Mouse (Mus musculus): ENCODE data around the gene Psenen. TPM values are rescaled to one million over a fixed set of nuclear protein-coding genes. Genes with fewer than 3 reads are reported as not detected.

The Psenen gene
- polyA plus RNA-seq (2017; shearing (Covaris generic)), result 274 TPM

DNA sequence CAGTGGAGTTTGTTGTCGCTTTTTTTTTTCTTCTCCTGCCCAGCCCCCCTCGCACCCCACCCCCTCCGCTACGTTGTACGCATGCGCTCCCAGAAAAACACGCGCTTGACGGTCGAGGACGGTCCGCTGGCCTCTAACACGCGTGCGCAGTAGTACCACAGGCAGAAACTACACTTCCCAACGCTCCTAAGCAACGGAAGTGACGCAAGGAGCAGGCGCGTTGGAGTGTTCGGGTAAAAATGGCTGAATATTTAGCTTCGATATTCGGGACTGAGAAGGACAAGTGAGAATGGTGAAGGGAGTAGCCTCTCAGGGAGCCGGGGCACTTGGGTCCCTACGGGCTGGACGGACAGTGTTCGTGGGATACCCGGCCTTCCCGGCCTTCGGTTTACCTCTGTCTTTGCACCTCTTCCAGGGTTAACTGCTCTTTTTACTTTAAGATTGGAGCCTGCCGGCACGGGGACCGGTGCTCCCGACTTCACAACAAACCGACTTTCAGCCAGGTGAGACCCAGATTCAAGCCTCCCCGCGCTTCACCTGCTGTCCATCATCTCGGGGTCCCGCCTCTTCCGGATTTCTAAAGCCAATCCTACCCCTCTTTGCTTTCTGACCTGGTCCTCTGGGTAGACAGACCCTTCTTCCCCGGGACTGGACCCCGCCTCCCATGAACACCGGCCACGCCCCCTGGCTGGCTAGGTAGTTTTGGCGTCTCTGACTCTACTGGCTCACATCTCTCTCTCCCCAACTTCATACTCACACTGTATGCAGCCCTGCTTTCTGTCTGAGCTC lies at the start of gene Psenen, which contains the start of the genes U2af1l4 and Gm49396:
TSS of gene Psenen (minus strand) at position 511 of the 789 bp plus-strand sequence.
TSS of gene U2af1l4 (plus strand) at position 185 of the 789 bp plus-strand sequence.
TSS of gene Gm49396 (plus strand) at position 228 of the 789 bp plus-strand sequence.

GRCm38 (mm10) chr7:30612654-30613402 lies 49.4 kb upstream of the Psenen start, which contains the start of gene Upk1a:
Gene Upk1a, minus strand, starts transcription at chr7:30612847.

DNA sequence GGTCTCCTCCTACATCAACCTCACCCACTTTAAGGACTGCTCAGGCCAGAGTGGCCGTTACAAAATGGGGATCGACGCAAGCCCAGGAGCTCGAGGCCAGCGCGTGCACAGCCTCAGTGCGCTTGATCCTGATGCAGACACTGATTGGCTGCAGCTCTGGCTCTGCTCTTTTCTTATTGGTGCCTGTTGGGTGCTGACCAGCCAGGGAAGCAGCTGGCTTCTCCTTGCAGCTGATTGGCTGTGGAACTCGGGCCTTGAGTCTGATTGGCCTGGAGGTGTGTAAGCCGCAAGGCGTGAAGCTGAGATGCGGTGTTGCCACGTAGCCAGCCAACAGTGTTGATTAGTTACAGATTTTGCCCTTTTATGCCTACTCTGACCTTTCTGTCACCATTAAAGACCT lies 35.4 kb upstream of the Psenen start, which contains the start of gene Zbtb32:
TSS of gene Zbtb32 (minus strand) at position 124 of the 400 bp plus-strand sequence.

GRCm38 (mm10) chr7:30588676-30589434 lies 25.4 kb upstream of the Psenen start, which contains the start of gene Kmt2b:
Gene Kmt2b, minus strand, starts transcription at chr7:30588726.

GRCm38 (mm10) chr7:30564970-30565571 lies 1.6 kb upstream of the Psenen start, which contains the start of gene Igflr1:
Gene Igflr1, plus strand, starts transcription at chr7:30565427.

DNA sequence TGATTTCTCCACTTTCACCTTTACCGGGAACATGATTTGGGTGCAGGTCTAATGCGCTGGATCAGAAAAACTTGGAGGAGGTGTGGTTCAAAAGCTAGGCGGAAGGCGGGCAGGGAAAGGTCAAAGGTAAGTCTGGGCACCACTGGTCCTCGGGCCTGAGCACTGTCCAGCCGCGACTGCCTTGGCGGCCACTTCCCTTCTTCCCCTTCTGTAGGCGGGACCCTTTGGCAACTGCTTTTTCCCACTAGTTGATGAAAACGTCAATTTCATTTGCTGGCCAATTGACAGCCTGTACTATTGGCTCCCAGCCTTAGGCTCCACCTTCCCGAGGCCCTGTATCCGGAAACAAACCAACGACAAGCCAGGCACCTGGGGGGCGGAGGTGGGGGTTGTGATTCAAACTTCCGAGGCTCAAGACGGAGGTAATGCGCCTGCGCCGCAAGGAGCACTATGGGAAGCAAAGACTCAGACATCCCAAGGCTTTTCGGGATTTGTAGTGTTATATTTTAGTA lies 3.9 kb downstream of the Psenen start, which contains the start of gene Lin37:
TSS of gene Lin37 (minus strand) at position 396 of the 512 bp plus-strand sequence.

GRCm38 (mm10) chr7:30552102-30553020 lies 11.1 kb downstream of the Psenen start, which contains the start of the genes Hspb6 and Proser3:
Gene Hspb6, plus strand, starts transcription at chr7:30552178.
Gene Proser3, minus strand, starts transcription at chr7:30552299.

GRCm38 (mm10) chr7:30534633-30535577 lies 28.5 kb downstream of the Psenen start, which contains the start of gene Arhgap33:
Gene Arhgap33, minus strand, starts transcription at chr7:30535060.

Other genes with a start within 250 kb of the Psenen start
- gene Syne4, start 248.8 kb downstream of the Psenen start, polyA plus RNA-seq (2017; shearing (Covaris generic)), result 13.5 TPM
- gene E130208F15Rik, start 241.9 kb downstream of the Psenen start, polyA plus RNA-seq (2017; shearing (Covaris generic)), result not detected
- 7.4 TPM for gene Sdhaf1, start 239.7 kb downstream of the Psenen start, polyA plus RNA-seq (2017; shearing (Covaris generic))
- gene Lrfn3, start 200.9 kb downstream of the Psenen start, polyA plus RNA-seq (2017; shearing (Covaris generic)), result not detected
- gene Tyrobp, start 149.9 kb downstream of the Psenen start, polyA plus RNA-seq (2017; shearing (Covaris generic)), result 7.0 TPM
- gene Hcst, start 143.8 kb downstream of the Psenen start, polyA plus RNA-seq (2017; shearing (Covaris generic)), result 514 TPM
- gene Nfkbid, start 141.9 kb downstream of the Psenen start, polyA plus RNA-seq (2017; shearing (Covaris generic)), result 102 TPM
- 3.1 TPM for gene Aplp1, start 118.1 kb downstream of the Psenen start, polyA plus RNA-seq (2017; shearing (Covaris generic))
- not detected for gene Kirrel2, start 105.9 kb downstream of the Psenen start, polyA plus RNA-seq (2017; shearing (Covaris generic))
- gene Nphs1, start 105.3 kb downstream of the Psenen start, polyA plus RNA-seq (2017; shearing (Covaris generic)), result not detected
- not detected for gene Prodh2, start 70.0 kb downstream of the Psenen start, polyA plus RNA-seq (2017; shearing (Covaris generic))
- gene Arhgap33, start 28.6 kb downstream of the Psenen start, polyA plus RNA-seq (2017; shearing (Covaris generic)), result 1.8 TPM
- 5.2 TPM for gene Hspb6, start 11.4 kb downstream of the Psenen start, polyA plus RNA-seq (2017; shearing (Covaris generic))
- gene Proser3, start 11.3 kb downstream of the Psenen start, polyA plus RNA-seq (2017; shearing (Covaris generic)), result 10.0 TPM
- gene Lin37, start 3.8 kb downstream of the Psenen start, polyA plus RNA-seq (2017; shearing (Covaris generic)), result 117 TPM
- gene U2af1l4, start 326 bp downstream of the Psenen start, polyA plus RNA-seq (2017; shearing (Covaris generic)), result 68.8 TPM
- 97.7 TPM for gene Gm49396, start 283 bp downstream of the Psenen start, polyA plus RNA-seq (2017; shearing (Covaris generic))
- 171 TPM for gene Igflr1, start 1.8 kb upstream of the Psenen start, polyA plus RNA-seq (2017; shearing (Covaris generic))
- gene Kmt2b, start 25.1 kb upstream of the Psenen start, polyA plus RNA-seq (2017; shearing (Covaris generic)), result 8.9 TPM
- gene Zbtb32, start 35.3 kb upstream of the Psenen start, polyA plus RNA-seq (2017; shearing (Covaris generic)), result 15.6 TPM
- 0.65 TPM for gene Upk1a, start 49.2 kb upstream of the Psenen start, polyA plus RNA-seq (2017; shearing (Covaris generic))
- 713 TPM for gene Cox6b1, start 62.5 kb upstream of the Psenen start, polyA plus RNA-seq (2017; shearing (Covaris generic))
- not detected for gene Etv2, start 72.2 kb upstream of the Psenen start, polyA plus RNA-seq (2017; shearing (Covaris generic))
- gene Rbm42, start 86.7 kb upstream of the Psenen start, polyA plus RNA-seq (2017; shearing (Covaris generic)), result 195 TPM
- 40.4 TPM for gene Haus5, start 101.4 kb upstream of the Psenen start, polyA plus RNA-seq (2017; shearing (Covaris generic))
- gene Pmis2, start 108.0 kb upstream of the Psenen start, polyA plus RNA-seq (2017; shearing (Covaris generic)), result not detected
- gene 2200002J24Rik, start 135.3 kb upstream of the Psenen start, polyA plus RNA-seq (2017; shearing (Covaris generic)), result not detected
- not detected for gene Atp4a, start 148.6 kb upstream of the Psenen start, polyA plus RNA-seq (2017; shearing (Covaris generic))
- gene Tmem147, start 165.9 kb upstream of the Psenen start, polyA plus RNA-seq (2017; shearing (Covaris generic)), result 133 TPM
- gene Gapdhs, start 180.1 kb upstream of the Psenen start, polyA plus RNA-seq (2017; shearing (Covaris generic)), result 0.63 TPM
- 1.1 TPM for gene Sbsn, start 187.8 kb upstream of the Psenen start, polyA plus RNA-seq (2017; shearing (Covaris generic))
- not detected for gene Dmkn, start 200.1 kb upstream of the Psenen start, polyA plus RNA-seq (2017; shearing (Covaris generic))
- gene Krtdap, start 224.3 kb upstream of the Psenen start, polyA plus RNA-seq (2017; shearing (Covaris generic)), result not detected

Measured in CD4-positive, CD25-positive, alpha-beta regulatory T cell, adult 9 weeks (primary cell).